Mouse (Mus musculus) gastrocnemius, adult 18-20 months (tissue): Measurements from ENCODE around the gene Ddx6. TPM values are rescaled to one million over a fixed set of nuclear protein-coding genes. Genes with fewer than 3 reads are reported as not detected.
"Not testable (repeated sequence)": the region's sequence is repeated elsewhere in the genome, so short reads cannot be mapped to it uniquely, and the experiment has no call there.

Experiments used
- DNase-seq: peaks from one replicate; pipeline ENCODE4 v3.0.0; 2021; ENCODE audit warnings: low spot score
- long read RNA-seq, 2 experiments: library from polyadenylated mRNA; stranded (forward); transcript quantifications; one replicate each; pipeline ENCODE4 v2.0.0; 2021
- total RNA-seq, 2 experiments: library from RNA; stranded (reverse); gene quantifications; 2 replicates each; pipeline ENCODE4 v1.2.3; 2021

Ddx6 gene
- total RNA-seq = 10 to 100 TPM; 68.4 to 69.8 TPM
- long read RNA-seq, experiment 1, full-length matches to known transcripts = 3 of 28 reads
- long read RNA-seq, experiment 1, partial matches to known transcripts = 2 of 28 reads
- long read RNA-seq, experiment 1, other reads (novel, unspliced or antisense) = 23 of 28 reads
- long read RNA-seq, experiment 2, full-length matches to known transcripts = 1 of 12 reads
- long read RNA-seq, experiment 2, partial matches to known transcripts = 0 of 12 reads
- long read RNA-seq, experiment 2, other reads (novel, unspliced or antisense) = 11 of 12 reads

- DNase-seq = peak; percentile 68
These were observed at the start of gene Ddx6 for GRCm38 (mm10) chr9:44604779-44605615. TSS of gene Ddx6 (plus strand) at chr9:44604892.

GRCm38 (mm10) chr9:44561597-44561996, 43.1 kb upstream of the Ddx6 start, which contains the start of gene Cxcr5:
TSS of gene Cxcr5 (minus strand) at chr9:44561877.
- DNase-seq = no peak

- DNase-seq = no peak
These were observed 41.8 kb upstream of the Ddx6 start for GRCm38 (mm10) chr9:44562936-44563335.

- no peak for DNase-seq
These were observed 39.3 kb upstream of the Ddx6 start for GRCm38 (mm10) chr9:44565367-44565766.

- peak; percentile 71 for DNase-seq
These were observed 37.2 kb upstream of the Ddx6 start for GRCm38 (mm10) chr9:44567338-44568082.

GRCm38 (mm10) chr9:44568083-44568455, 36.6 kb upstream of the Ddx6 start:
- DNase-seq = no peak

GRCm38 (mm10) chr9:44570939-44571382, 33.7 kb upstream of the Ddx6 start:
- no peak for DNase-seq

- DNase-seq = no peak
These were observed 31.4 kb upstream of the Ddx6 start for GRCm38 (mm10) chr9:44573306-44573705.

GRCm38 (mm10) chr9:44575095-44575494, 29.6 kb upstream of the Ddx6 start:
- no peak for DNase-seq

GRCm38 (mm10) chr9:44576046-44576445, 28.6 kb upstream of the Ddx6 start:
- DNase-seq = not testable (repeated sequence)

GRCm38 (mm10) chr9:44579392-44579791, 25.3 kb upstream of the Ddx6 start:
- peak; percentile 13 for DNase-seq

- no peak for DNase-seq
These were observed 24.6 kb upstream of the Ddx6 start for GRCm38 (mm10) chr9:44580085-44580484.

GRCm38 (mm10) chr9:44581423-44581822, 23.3 kb upstream of the Ddx6 start:
- DNase-seq = no peak

GRCm38 (mm10) chr9:44582390-44582789, 22.3 kb upstream of the Ddx6 start:
- no peak for DNase-seq

- DNase-seq = no peak
These were observed 17.9 kb upstream of the Ddx6 start for GRCm38 (mm10) chr9:44586640-44587261.

GRCm38 (mm10) chr9:44587262-44588160, 17.2 kb upstream of the Ddx6 start:
- no peak for DNase-seq

GRCm38 (mm10) chr9:44588605-44589004, 16.1 kb upstream of the Ddx6 start:
- no peak for DNase-seq

GRCm38 (mm10) chr9:44589095-44589494, 15.6 kb upstream of the Ddx6 start:
- DNase-seq = no peak

- DNase-seq = no peak
These were observed 13.7 kb upstream of the Ddx6 start for GRCm38 (mm10) chr9:44590969-44591368.

- no peak for DNase-seq
These were observed 13.0 kb upstream of the Ddx6 start for GRCm38 (mm10) chr9:44591595-44592188.
